Mouse (Mus musculus) C2C12 (cell line): ENCODE results near the gene P4ha2. TPM values are rescaled to one million over a fixed set of nuclear protein-coding genes. Genes with fewer than 3 reads are reported as not detected.
"Not testable (repeated sequence)": the region's sequence is repeated elsewhere in the genome, so short reads cannot be mapped to it uniquely, and the experiment has no call there.

Experiments
- H3K27me3 ChIP-seq: one replicate; pipeline ENCODE4 v1.6.1; 2011; ENCODE audit not compliant: control insufficient read depth, insufficient read depth, insufficient read length
- H3K36me3 ChIP-seq: one replicate; pipeline ENCODE4 v1.6.1; 2011; ENCODE audit not compliant: control insufficient read depth, insufficient read depth
- H3K4me3 ChIP-seq: one replicate; pipeline ENCODE4 v1.5.1; 2011; ENCODE audit warnings: mild to moderate bottlenecking, control low read depth; ENCODE audit not compliant: poor library complexity, insufficient read depth, severe bottlenecking
- H3K79me2 ChIP-seq: one replicate; pipeline ENCODE4 v1.6.1; 2011; ENCODE audit not compliant: control insufficient read depth, insufficient read depth
- H3K79me3 ChIP-seq: one replicate; pipeline ENCODE4 v1.6.1; 2011; ENCODE audit warnings: low read depth, control low read depth
- H3ac ChIP-seq: one replicate; pipeline ENCODE3; 2011; ENCODE audit warnings: low read depth; ENCODE audit not compliant: control insufficient read depth, insufficient read length
- CEBPB ChIP-seq: IDR thresholded peaks from one replicate; pipeline ENCODE4 v1.6.1; 2011; ENCODE audit warnings: low read depth, mild to moderate bottlenecking, control low read depth, moderate library complexity
- CTCF ChIP-seq: IDR thresholded peaks from one replicate; pipeline ENCODE4 v1.5.1; 2011; ENCODE audit not compliant: control insufficient read depth, insufficient read depth, insufficient read length
- FOSL1 ChIP-seq: IDR thresholded peaks from one replicate; pipeline ENCODE4 v1.8.0; 2011; ENCODE audit warnings: mild to moderate bottlenecking, low read length; ENCODE audit not compliant: poor library complexity, insufficient read depth, severe bottlenecking
- MAX ChIP-seq: IDR thresholded peaks from one replicate; pipeline ENCODE4 v1.6.1; 2011; ENCODE audit warnings: mild to moderate bottlenecking, control low read depth
- MYOD1 ChIP-seq: IDR thresholded peaks from one replicate; pipeline ENCODE4 v1.6.1; 2011; ENCODE audit warnings: low read depth; ENCODE audit not compliant: control insufficient read depth, insufficient read length
- MYOG ChIP-seq: IDR thresholded peaks from one replicate; pipeline ENCODE4 v1.6.1; 2011; ENCODE audit not compliant: control insufficient read depth, insufficient read length; ENCODE audit errors: extremely low read depth
- USF1 ChIP-seq: IDR thresholded peaks from one replicate; pipeline ENCODE4 v1.6.1; 2011; ENCODE audit warnings: low read depth, mild to moderate bottlenecking, control low read depth, moderate library complexity
- polyA plus RNA-seq: library from polyadenylated mRNA; unstranded; fragments of >200 nt; fragmentation: generic; extraction: Trizol; gene quantifications from one replicate; pipeline ENCODE4 v1.2.1, GENCODE M21; 2012; ENCODE audit warnings: missing spikeins

Gene P4ha2
- polyA plus RNA-seq, 1 experiment: 26.4 TPM

- H3K27me3 ChIP-seq: no peaks in the 10 kb centered on the region
- no peak overlapping the region for H3K4me3 ChIP-seq
- H3K79me3 ChIP-seq: no peaks in the 10 kb centered on the region
- no peaks in the 10 kb centered on the region for H3K79me2 ChIP-seq
- peaks cover 9% of the 10 kb centered on the region for H3K36me3 ChIP-seq
- TF ChIP-seq MYOG (no peak), MYOD1 (no peak), CTCF (no peak), MAX (no peak), FOSL1 (no peak), CEBPB (no peak), USF1 (no peak)
- H3ac ChIP-seq: no peak overlapping the region
These were observed 32.4 kb downstream of the P4ha2 start for GRCm38 (mm10) chr11:54132290-54132689.

GRCm38 (mm10) chr11:54134905-54135304, 35.0 kb downstream of the P4ha2 start:
- no peak for TF ChIP-seq CTCF
- TF ChIP-seq MAX: no peak
- TF ChIP-seq CEBPB: no peak
- TF ChIP-seq MYOG: no peak
- no peak for TF ChIP-seq USF1
- TF ChIP-seq FOSL1: no peak
- no peak for TF ChIP-seq MYOD1

GRCm38 (mm10) chr11:54140159-54140558, 40.3 kb downstream of the P4ha2 start:
- not testable (repeated sequence) for H3K36me3 ChIP-seq, H3ac ChIP-seq, H3K79me3 ChIP-seq, H3K27me3 ChIP-seq, H3K79me2 ChIP-seq, H3K4me3 ChIP-seq

More at GRCm38 (mm10) chr11:54134905-54135304, 35.0 kb downstream of the P4ha2 start:
- Histone ChIP-seq H3K79me3 (no peaks in the 10 kb centered on the region), H3K27me3 (no peaks in the 10 kb centered on the region), H3K79me2 (no peaks in the 10 kb centered on the region), H3K4me3 (no peak overlapping the region), H3ac (no peak overlapping the region), H3K36me3 (peaks cover 9% of the 10 kb centered on the region)

DNA sequence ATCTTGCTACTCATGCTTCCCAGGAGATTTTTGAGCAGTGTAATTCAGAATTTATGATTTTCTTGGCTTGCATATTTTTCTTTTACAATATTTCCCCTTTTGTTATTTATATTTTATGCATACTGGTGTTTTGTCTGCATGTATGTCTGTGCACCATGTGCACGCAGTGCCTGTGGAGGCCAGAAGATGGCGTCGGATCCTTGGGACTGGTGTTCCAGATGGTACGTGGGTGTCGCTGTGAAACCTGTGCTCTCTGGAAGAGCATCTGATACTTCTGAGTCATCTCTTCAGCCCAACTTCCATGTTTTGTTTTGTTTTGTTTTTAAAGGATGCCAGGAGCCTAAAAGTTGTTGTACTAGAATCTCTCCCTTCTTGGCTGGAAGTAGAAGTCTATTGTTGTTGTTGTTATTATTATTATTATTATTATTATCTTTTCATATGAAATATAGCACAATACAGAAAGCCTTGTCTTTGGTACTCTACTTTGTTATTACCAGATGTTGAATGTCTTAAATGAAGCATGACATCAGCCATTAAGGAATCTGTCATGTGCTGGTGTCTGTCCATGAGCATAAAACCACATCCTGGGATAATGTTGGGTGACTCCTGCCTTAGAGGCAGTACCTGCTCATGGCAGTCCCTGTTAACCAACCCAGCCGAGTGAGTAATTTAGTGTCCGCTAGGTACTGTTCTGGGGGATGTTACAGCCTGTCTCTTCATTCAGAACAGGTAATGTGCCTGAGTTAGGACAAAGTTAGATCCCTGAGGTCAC, 41.5 kb downstream of the P4ha2 start:
- Histone ChIP-seq H3K79me2 (no peaks in the 10 kb centered on the region), H3ac (no peak overlapping the region), H3K79me3 (no peaks in the 10 kb centered on the region), H3K27me3 (no peaks in the 10 kb centered on the region), H3K4me3 (no peak overlapping the region), H3K36me3 (no peaks in the 10 kb centered on the region)
- TF ChIP-seq MYOG (no peak), CTCF (peak; percentile 4), MYOD1 (peak; percentile 71), USF1 (peak; percentile 12)

GRCm38 (mm10) chr11:54144886-54145285, 45.0 kb downstream of the P4ha2 start:
- no peaks in the 10 kb centered on the region for H3K36me3 ChIP-seq
- H3K79me2 ChIP-seq: no peaks in the 10 kb centered on the region
- TF ChIP-seq FOSL1: no peak
- no peak for TF ChIP-seq USF1
- no peak for TF ChIP-seq MAX
- no peak for TF ChIP-seq MYOD1
- TF ChIP-seq CTCF: peak; percentile 91
- no peak overlapping the region for H3K4me3 ChIP-seq
- H3ac ChIP-seq: no peak overlapping the region
- no peaks in the 10 kb centered on the region for H3K27me3 ChIP-seq
- H3K79me3 ChIP-seq: no peaks in the 10 kb centered on the region

DNA sequence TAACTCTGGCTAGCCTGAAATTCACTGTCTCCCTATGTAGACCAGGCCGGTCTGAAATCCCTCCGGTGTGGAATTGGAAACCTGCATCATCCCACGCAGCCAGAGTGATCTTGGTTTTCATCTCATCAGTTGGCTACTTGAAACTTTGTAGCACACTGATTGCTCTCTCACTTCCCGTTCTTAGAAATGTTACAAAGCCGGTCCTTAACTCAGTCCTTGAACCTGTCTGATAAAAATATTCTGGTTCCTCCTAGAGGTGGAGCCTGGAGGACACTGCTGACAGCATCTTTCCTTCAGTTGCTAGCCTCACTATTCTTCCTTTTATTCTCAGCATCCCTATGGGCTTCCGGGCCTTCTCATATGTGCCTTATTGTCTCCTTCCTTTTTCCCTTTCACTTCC, 46.1 kb downstream of the P4ha2 start:
- Histone ChIP-seq H3K79me3 (no peaks in the 10 kb centered on the region), H3K79me2 (no peaks in the 10 kb centered on the region), H3ac (no peak overlapping the region), H3K4me3 (no peak overlapping the region), H3K27me3 (no peaks in the 10 kb centered on the region), H3K36me3 (no peaks in the 10 kb centered on the region)
- TF ChIP-seq MAX (no peak), FOSL1 (no peak), MYOG (no peak)
